Mouse (Mus musculus) bone marrow, adult 2 months (tissue): ENCODE results near the gene Lgr5. TPM values are rescaled to one million over a fixed set of nuclear protein-coding genes. Genes with fewer than 3 reads are reported as not detected.

Experiments used
- H3K27ac ChIP-seq: fragments of 200-500 bp; 2 replicates; pipeline ENCODE4 v1.5.1; 2012; ENCODE audit warnings: low read depth, mild to moderate bottlenecking, control low read depth, inconsistent platforms, low read length; ENCODE audit not compliant: control insufficient read depth, poor library complexity, insufficient read depth
- H3K4me1 ChIP-seq: fragments of 200-500 bp; 2 replicates; pipeline ENCODE4 v1.6.1; 2011; ENCODE audit warnings: low read length; ENCODE audit not compliant: control insufficient read depth, insufficient read depth
- H3K4me3 ChIP-seq: fragments of 200-500 bp; replicated peaks from 2 replicates; pipeline ENCODE3; 2011; ENCODE audit warnings: mild to moderate bottlenecking, low read depth, low read length, control low read depth; ENCODE audit not compliant: control insufficient read depth
- CTCF ChIP-seq: fragments of 200-500 bp; IDR thresholded peaks from 2 replicates; pipeline ENCODE4 v1.5.1; 2011; ENCODE audit warnings: low read length, control low read depth; ENCODE audit not compliant: control insufficient read depth, insufficient read depth
- POLR2A ChIP-seq: fragments of 200-500 bp; IDR thresholded peaks from 2 replicates; pipeline ENCODE4 v1.6.1; 2011; ENCODE audit warnings: low read depth, mild to moderate bottlenecking, control low read depth, low read length, borderline replicate concordance; ENCODE audit not compliant: control insufficient read depth
- WGBS: fragments of 180-500 bp; shearing (Covaris S2); methylation state at CpG from one replicate; pipeline ENCODE4 v1.1.7; 2018; 5-methylcytosine and 5-hydroxymethylcytosine counted together
- polyA plus RNA-seq: library from polyadenylated mRNA; stranded (reverse); fragments of >200 nt; gene quantifications from 2 replicates; pipeline ENCODE4 v1.2.4, GENCODE M21; 2011; ENCODE audit warnings: low replicate concordance; ENCODE audit not compliant: missing spikeins, insufficient read depth, insufficient read length

The Lgr5 gene
- polyA plus RNA-seq, 1 experiment: 1.4 TPM

DNA sequence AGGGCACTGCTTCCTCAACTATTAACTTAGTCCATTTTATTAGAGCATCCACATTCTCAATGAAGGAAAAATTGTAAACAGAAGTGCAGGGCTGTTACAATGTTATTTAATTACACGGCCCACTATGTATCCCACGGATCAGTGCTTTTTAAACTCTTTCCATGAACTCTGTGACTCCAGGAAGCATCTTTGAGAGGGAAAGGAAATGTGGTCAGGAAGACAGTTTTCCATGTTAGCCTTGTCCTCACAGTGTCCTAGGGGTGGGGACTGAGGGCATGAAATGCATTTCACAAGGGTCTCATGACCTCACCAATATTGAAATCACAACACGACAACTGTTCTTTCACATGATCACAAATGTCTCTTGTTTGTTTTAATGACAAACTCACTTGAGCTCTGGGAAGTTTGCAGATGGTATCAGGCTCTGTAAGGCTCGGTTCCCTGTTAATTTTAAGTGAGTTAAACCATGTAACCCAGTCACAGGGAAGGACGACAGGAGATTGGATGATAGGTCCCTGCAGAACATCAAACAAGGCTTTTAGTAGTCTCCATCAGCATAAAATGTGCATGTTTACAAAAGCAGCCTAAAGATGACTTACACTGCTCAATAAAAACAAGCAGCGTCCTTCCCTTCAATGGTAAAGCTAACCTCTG, 130.1 kb downstream of the Lgr5 start:
- Histone ChIP-seq H3K4me1 (no peaks in the 10 kb centered on the region), H3K27ac (no peak overlapping the region), H3K4me3 (no peak overlapping the region)
- TF ChIP-seq POLR2A: no peak
- TF ChIP-seq CTCF: no peak
- 77% methylated on average over 6 of the region's 6 CpGs for WGBS

DNA sequence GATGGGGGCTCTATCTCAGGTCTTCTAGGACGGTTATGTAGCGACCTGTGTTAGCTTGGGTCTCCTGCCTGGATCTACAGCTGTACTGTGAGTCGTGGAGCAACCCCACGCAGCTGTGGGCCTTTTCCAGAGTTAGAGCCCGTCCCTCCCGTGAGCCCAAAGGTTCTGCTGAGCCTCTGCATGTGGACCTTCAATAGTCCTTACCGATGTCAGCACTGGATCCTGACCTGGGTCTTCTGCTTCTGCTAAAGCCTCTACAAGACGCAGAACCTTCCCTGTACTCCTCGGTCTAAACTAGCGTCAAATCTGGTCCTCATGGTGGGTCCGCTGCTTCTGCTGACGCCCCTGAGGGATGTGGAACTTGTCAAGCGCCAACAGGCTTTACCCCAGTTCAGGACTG, 139.0 kb downstream of the Lgr5 start:
- Histone ChIP-seq H3K27ac (no peak overlapping the region), H3K4me3 (no peak overlapping the region), H3K4me1 (no peaks in the 10 kb centered on the region)
- TF ChIP-seq POLR2A: no peak
- no peak for TF ChIP-seq CTCF
- WGBS: 85% methylated on average over 13 of the region's 13 CpGs

DNA sequence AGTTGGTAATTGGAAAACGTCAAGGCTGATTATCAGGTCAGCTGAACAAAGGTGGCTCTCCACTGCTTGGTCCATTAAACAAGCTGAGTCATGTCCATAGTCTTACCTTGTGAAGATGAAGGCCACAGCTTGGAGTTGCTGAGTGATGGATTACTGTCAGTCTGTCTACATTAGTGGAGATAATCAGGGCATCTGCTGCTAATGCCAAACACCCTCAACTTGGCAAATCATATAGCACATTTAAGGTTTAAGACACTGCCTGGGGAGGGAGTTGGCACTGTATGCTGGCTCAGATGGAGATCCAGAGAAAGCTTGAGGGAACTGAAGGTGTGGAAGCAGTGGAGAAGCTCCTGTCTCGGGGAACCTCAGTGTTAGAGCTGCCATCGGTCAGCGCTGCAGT, 150.3 kb downstream of the Lgr5 start:
- H3K4me3 ChIP-seq: no peak overlapping the region
- TF ChIP-seq POLR2A (no peak), CTCF (no peak)
- no peak overlapping the region for H3K27ac ChIP-seq
- H3K4me1 ChIP-seq: no peaks in the 10 kb centered on the region
- 89% methylated on average over 4 of the region's 4 CpGs for WGBS

DNA sequence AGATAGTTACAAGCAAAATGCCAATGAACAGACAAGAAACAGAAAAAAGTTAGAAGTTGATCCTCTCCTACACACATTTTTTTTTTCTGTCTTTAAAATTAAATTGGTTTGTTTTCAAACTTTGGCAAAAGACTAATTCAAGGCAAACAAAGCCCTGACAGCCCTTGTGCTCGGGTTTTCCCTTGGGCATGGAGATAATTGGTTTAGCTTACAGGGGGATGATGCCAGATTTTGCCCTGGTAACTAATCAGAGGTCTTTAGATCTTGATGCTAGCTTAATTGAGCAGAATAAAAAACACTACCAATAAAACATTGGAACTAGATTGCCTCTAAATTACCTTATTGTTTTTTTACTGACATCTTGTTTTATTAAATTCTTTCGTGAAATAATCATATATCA, 162.2 kb downstream of the Lgr5 start:
- no peak for TF ChIP-seq POLR2A
- TF ChIP-seq CTCF: no peak
- WGBS: 94% methylated on average over 2 of the region's 2 CpGs
- Histone ChIP-seq H3K4me1 (peaks cover 2% of the 10 kb centered on the region; the same call in 1 of the 2 replicates), H3K27ac (no peak overlapping the region), H3K4me3 (no peak overlapping the region)

DNA sequence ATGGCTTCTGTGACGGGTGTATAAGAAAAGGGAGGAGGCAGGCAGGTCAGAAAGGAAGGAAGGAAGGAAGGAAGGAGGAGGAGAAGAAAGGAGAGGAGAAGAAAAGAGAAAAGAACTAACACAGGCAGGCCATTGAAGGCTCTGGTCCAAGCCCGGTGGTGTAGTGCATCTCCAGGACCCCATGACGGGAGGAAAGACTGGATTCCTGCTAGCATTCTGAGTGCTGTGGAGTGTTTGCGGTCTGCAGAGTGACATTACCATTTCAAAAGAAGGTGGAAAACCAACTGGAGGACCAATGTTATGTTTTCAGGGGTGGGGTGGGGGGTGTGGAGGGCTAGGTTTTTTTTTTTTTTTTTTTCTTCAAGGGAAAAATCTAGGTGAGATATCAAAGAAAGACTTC, 165.6 kb downstream of the Lgr5 start:
- Histone ChIP-seq H3K4me1 (no peaks in the 10 kb centered on the region), H3K4me3 (no peak overlapping the region), H3K27ac (no peak overlapping the region)
- 92% methylated on average over 4 of the region's 4 CpGs for WGBS
- no peak for TF ChIP-seq CTCF
- TF ChIP-seq POLR2A: no peak

DNA sequence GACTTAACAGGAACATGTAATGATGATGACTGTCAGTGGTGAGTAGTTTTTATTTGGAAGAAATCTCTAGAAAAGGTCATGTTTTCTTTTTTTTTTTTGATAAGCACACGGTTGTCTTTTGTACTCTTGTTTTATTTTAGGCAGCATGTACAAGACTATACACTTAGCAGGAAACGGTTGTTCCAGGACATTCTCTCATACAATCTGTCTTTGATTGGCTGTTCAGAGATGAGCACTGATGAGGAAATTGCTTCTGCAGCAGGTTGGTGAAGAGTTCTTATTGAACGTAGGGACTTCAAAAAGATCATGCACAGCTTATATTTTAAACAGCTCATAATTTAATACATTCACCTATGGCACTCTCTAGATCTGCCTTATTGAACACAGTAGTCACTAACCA, 173.5 kb downstream of the Lgr5 start:
- TF ChIP-seq POLR2A: no peak
- TF ChIP-seq CTCF: no peak
- Histone ChIP-seq H3K4me1 (no peaks in the 10 kb centered on the region), H3K4me3 (no peak overlapping the region), H3K27ac (no peak overlapping the region)
- WGBS: 87% methylated on average over 3 of the region's 3 CpGs

DNA sequence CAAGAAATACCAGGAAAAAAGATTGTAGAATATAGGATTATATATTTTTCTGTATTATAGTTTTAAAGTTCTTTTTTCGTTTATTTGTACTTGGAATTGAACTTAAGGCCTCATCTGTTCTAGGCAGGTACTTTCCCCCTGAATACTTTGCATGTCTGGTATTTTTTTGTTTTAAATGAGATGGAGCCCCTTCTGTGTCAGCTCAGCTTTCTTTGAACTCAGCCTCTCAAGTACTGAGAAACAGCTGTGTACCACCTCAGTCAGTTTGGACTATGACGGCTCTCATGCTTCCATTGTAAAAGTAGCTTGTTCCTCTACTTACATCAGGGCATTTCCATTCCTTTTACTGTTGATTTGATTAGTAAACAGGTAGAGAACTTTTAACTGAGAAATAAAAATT, 174.1 kb downstream of the Lgr5 start:
- TF ChIP-seq POLR2A (no peak), CTCF (no peak)
- Histone ChIP-seq H3K4me1 (no peaks in the 10 kb centered on the region), H3K27ac (no peak overlapping the region), H3K4me3 (no peak overlapping the region)
- 96% methylated on average over 2 of the region's 2 CpGs for WGBS

DNA sequence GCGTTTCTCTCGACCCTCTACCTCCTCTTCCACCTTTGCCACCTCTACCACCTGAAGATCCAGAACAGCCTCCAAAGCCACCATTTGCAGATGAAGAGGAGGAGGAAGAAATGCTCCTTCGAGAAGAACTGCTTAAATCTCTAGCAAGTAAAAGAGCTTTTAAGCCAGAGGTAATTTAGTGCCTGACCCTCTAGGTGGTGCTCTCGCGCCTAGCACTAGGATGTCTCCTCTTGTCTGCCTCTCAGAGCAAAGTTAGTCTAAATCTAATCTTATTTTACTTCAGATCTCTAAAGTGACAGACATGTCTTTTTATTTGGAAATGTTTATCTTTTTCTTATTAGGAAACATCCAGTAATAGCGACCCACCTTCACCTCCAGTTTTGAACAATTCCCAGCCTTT, 181.2 kb downstream of the Lgr5 start:
- no peaks in the 10 kb centered on the region for H3K4me1 ChIP-seq
- no peak overlapping the region for H3K27ac ChIP-seq
- 66% methylated on average over 6 of the region's 6 CpGs for WGBS
- TF ChIP-seq POLR2A (no peak), CTCF (peak; percentile 64)
- no peak overlapping the region for H3K4me3 ChIP-seq

Other genes starting within 250 kb of the Lgr5 start
- 7.5 and 12.2 TPM in 2 replicates for gene Tmem19, start 225.3 kb downstream of the Lgr5 start, polyA plus RNA-seq
- gene Thap2, start 203.3 kb downstream of the Lgr5 start, polyA plus RNA-seq: 3.1 and 4.7 TPM in 2 replicates
- 31.1 and 36.1 TPM in 2 replicates for gene Zfc3h1, start 202.8 kb downstream of the Lgr5 start, polyA plus RNA-seq
- gene A930009A15Rik, start 17.8 kb downstream of the Lgr5 start, polyA plus RNA-seq: 3.9 and 7.1 TPM in 2 replicates
- gene Tspan8, start 229.1 kb upstream of the Lgr5 start, polyA plus RNA-seq: 59.2 and 63.6 TPM in 2 replicates